Mouse (Mus musculus) liver, adult 2 months (tissue): Measurements from ENCODE around the gene Oxct2a.
"Not testable (repeated sequence)": the region's sequence is repeated elsewhere in the genome, so short reads cannot be mapped to it uniquely, and the experiment has no call there.

Experiments used
- CTCF ChIP-seq: fragments of 200-500 bp; IDR thresholded peaks from 2 replicates; pipeline ENCODE4 v1.5.1; 2011; ENCODE audit warnings: low read depth, low read length, control low read depth
- POLR2A ChIP-seq: fragments of 200-500 bp; IDR thresholded peaks from 2 replicates; pipeline ENCODE4 v1.6.1; 2011; ENCODE audit warnings: low read length, control low read depth; ENCODE audit not compliant: insufficient read depth; ENCODE audit errors: extremely low read depth

GRCm38 (mm10) chr4:123335244-123335643, 11.8 kb upstream of the Oxct2a start:
- not testable (repeated sequence) for TF ChIP-seq CTCF, POLR2A
